Mouse (Mus musculus) embryonic facial prominence, embryonic 15.5 days (tissue): ENCODE measurements at regions not wholly inside any gene's neighbourhood (a gene's known extent, or its start where the extent isn't known, plus 50 kb on each side); places are given as distances from the start of the nearest gene placed in this dataset.

Experiments
- ATAC-seq: fragments of 200-750 bp; cut with Nextera tagmentation; 2 replicates; pipeline ENCODE4 v1.8.0; 2017; ENCODE audit warnings: low read depth, moderate TSS enrichment; ENCODE audit not compliant: insufficient number of reproducible peaks, low FRiP score, low TSS enrichment
- H3K27ac ChIP-seq: fragments of 300-500 bp; sonication (generic); replicated peaks from 2 replicates; pipeline ENCODE4 v1.5.1; 2015; ENCODE audit warnings: mild to moderate bottlenecking, inconsistent platforms
- H3K27me3 ChIP-seq: fragments of 300-500 bp; sonication (generic); 2 replicates; pipeline ENCODE4 v1.6.1; 2015; ENCODE audit warnings: inconsistent platforms
- H3K36me3 ChIP-seq: fragments of 300-500 bp; sonication (generic); 2 replicates; pipeline ENCODE4 v1.6.1; 2015; ENCODE audit warnings: mild to moderate bottlenecking, inconsistent platforms
- H3K4me1 ChIP-seq: fragments of 300-500 bp; sonication (generic); 2 replicates; pipeline ENCODE4 v1.6.1; 2015; ENCODE audit warnings: inconsistent platforms
- H3K4me2 ChIP-seq: fragments of 300-500 bp; sonication (generic); replicated peaks from 2 replicates; pipeline ENCODE4 v1.6.1; 2015; ENCODE audit warnings: mild to moderate bottlenecking, inconsistent platforms
- H3K4me3 ChIP-seq: fragments of 300-500 bp; sonication (generic); replicated peaks from 2 replicates; pipeline ENCODE4 v1.5.1; 2015; ENCODE audit warnings: mild to moderate bottlenecking, inconsistent platforms
- H3K9ac ChIP-seq: fragments of 300-500 bp; sonication (generic); 2 replicates; pipeline ENCODE4 v1.6.1; 2015; ENCODE audit warnings: inconsistent platforms
- H3K9me3 ChIP-seq: fragments of 300-500 bp; sonication (generic); replicated peaks from 2 replicates; pipeline ENCODE4 v1.6.1; 2016; ENCODE audit warnings: inconsistent platforms
- WGBS: fragments of 180-500 bp; shearing (Covaris S2); methylation state at CpG from one replicate; pipeline ENCODE4 v1.1.7; 2015; 5-methylcytosine and 5-hydroxymethylcytosine counted together

GRCm38 (mm10) chr3:21403551-21403950 is 672.9 kb upstream of the Tbl1xr1 start:
- H3K9ac ChIP-seq: no peak overlapping the region
- no peaks in the 10 kb centered on the region for H3K36me3 ChIP-seq
- no peak overlapping the region for H3K27ac ChIP-seq
- no peak overlapping the region for H3K4me2 ChIP-seq
- no peaks in the 10 kb centered on the region for H3K27me3 ChIP-seq
- ATAC-seq: no peak
- no peaks in the 10 kb centered on the region for H3K4me1 ChIP-seq
- no peak overlapping the region for H3K4me3 ChIP-seq
- no peaks in the 10 kb centered on the region for H3K9me3 ChIP-seq
- WGBS: 68% methylated on average over 2 of the region's 2 CpGs

DNA sequence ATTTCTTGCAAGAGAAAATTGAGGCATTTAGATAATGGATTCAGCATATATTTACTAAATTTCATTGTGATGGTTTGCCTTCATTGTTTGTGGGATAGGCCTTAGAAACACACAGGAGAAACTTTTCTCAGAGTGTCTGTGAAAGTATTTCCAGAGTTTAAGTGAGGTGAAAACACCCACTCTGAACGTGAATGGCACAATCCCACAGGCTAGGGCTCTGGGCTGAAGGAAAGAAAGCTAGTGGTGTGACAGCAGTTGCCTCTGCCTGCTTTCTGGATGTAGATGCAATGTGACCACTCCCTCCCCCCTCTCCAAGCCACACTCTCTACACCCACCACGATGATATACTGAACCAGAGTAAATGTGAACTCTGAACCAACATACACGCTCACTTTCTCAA is 672.4 kb upstream of the Tbl1xr1 start:
- no peaks in the 10 kb centered on the region for H3K36me3 ChIP-seq
- no peak overlapping the region for H3K4me3 ChIP-seq
- no peaks in the 10 kb centered on the region for H3K4me1 ChIP-seq
- no peak overlapping the region for H3K9ac ChIP-seq
- H3K9me3 ChIP-seq: no peaks in the 10 kb centered on the region
- no peak overlapping the region for H3K27ac ChIP-seq
- ATAC-seq: no peak
- no peaks in the 10 kb centered on the region for H3K27me3 ChIP-seq
- no peak overlapping the region for H3K4me2 ChIP-seq
- WGBS: 53% methylated on average over 3 of the region's 3 CpGs

- H3K4me1 ChIP-seq: no peaks in the 10 kb centered on the region
- H3K9me3 ChIP-seq: no peaks in the 10 kb centered on the region
- no peaks in the 10 kb centered on the region for H3K27me3 ChIP-seq
- no peak overlapping the region for H3K4me2 ChIP-seq
- no peak for ATAC-seq
- WGBS: 88% methylated on average over 5 of the region's 5 CpGs
- H3K27ac ChIP-seq: no peak overlapping the region
- no peak overlapping the region for H3K9ac ChIP-seq
- no peaks in the 10 kb centered on the region for H3K36me3 ChIP-seq
- no peak overlapping the region for H3K4me3 ChIP-seq
Observed at GRCm38 (mm10) chr3:21407077-21407476, 669.4 kb upstream of the Tbl1xr1 start.

DNA sequence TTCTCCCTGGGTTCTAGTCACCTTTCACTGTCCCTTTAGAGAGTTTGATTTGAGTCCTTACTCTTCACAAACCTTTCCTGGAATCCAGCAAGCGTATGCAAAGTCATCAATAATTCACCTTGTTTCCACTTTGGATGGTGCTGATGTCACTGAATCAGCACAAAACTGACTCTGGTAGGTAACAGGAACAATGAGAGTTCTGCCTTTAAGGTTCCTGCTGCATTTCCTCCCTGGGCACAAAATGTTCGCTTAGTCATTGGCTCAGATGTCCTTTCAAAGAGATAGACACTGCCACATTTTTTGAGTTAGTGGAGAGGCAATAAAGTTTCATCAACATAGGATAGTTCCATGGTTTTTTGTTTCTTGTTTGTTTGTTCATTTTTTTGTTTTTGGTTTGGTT is 664.4 kb upstream of the Tbl1xr1 start:
- WGBS: 83% methylated on average over 2 of the region's 2 CpGs
- H3K4me2 ChIP-seq: no peak overlapping the region
- no peaks in the 10 kb centered on the region for H3K36me3 ChIP-seq

DNA sequence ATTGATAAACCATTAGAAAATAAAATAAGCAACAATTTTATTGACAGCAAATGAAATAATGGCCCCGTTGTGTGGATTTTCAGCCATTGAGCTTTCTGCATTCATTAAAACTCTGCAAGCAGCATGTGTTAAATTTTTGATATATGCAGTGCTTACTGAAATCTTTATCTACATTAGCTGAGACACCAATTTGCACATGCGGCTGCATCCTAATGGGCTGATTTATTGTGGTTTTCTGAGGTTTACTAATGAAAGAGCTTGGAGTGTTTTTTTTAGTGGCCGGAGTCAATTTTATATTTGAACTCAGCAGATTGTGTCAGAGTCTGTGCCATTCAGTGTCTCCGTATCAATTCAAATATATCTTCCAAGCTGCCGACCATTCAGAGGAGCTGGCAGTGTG is 653.3 kb upstream of the Tbl1xr1 start:
- H3K9ac ChIP-seq: no peak overlapping the region
- ATAC-seq: no peak

More for the DNA sequence above, 664.4 kb upstream of the Tbl1xr1 start:
- Histone ChIP-seq H3K9ac (no peak overlapping the region), H3K9me3 (no peaks in the 10 kb centered on the region), H3K4me3 (no peak overlapping the region), H3K27ac (no peak overlapping the region), H3K4me1 (no peaks in the 10 kb centered on the region), H3K27me3 (no peaks in the 10 kb centered on the region)
- no peak for ATAC-seq

DNA sequence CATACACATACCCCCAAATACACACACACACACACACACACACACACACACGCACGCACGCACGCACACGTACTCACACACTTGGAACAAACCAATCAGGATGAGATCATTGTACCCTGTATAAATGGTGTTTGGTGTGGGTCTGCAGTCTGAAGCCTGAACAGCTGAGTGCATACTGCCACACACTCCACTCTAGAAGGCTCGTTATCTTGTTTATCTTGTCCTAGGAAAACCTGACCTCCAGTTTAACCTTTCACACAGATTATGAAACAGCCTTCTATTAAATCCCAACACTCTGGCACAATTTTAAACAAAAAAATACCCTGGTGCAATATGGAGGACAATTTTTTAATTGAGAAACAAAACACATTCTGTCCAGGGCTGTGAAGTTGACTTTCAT is 649.9 kb upstream of the Tbl1xr1 start:
- H3K4me3 ChIP-seq: no peak overlapping the region
- ATAC-seq: no peak
- H3K9ac ChIP-seq: no peak overlapping the region
- H3K36me3 ChIP-seq: no peaks in the 10 kb centered on the region
- H3K27me3 ChIP-seq: no peaks in the 10 kb centered on the region
- H3K4me2 ChIP-seq: no peak overlapping the region
- H3K9me3 ChIP-seq: no peaks in the 10 kb centered on the region
- WGBS: 79% methylated on average over 6 of the region's 6 CpGs
- no peak overlapping the region for H3K27ac ChIP-seq
- H3K4me1 ChIP-seq: peaks cover 8% of the 10 kb centered on the region

More for the DNA sequence above, 653.3 kb upstream of the Tbl1xr1 start:
- H3K4me2 ChIP-seq: no peak overlapping the region
- H3K4me3 ChIP-seq: no peak overlapping the region
- no peaks in the 10 kb centered on the region for H3K9me3 ChIP-seq
- no peaks in the 10 kb centered on the region for H3K27me3 ChIP-seq
- H3K36me3 ChIP-seq: no peaks in the 10 kb centered on the region
- WGBS: 90% methylated on average over 5 of the region's 5 CpGs
- H3K27ac ChIP-seq: no peak overlapping the region
- peaks cover 7% of the 10 kb centered on the region for H3K4me1 ChIP-seq

DNA sequence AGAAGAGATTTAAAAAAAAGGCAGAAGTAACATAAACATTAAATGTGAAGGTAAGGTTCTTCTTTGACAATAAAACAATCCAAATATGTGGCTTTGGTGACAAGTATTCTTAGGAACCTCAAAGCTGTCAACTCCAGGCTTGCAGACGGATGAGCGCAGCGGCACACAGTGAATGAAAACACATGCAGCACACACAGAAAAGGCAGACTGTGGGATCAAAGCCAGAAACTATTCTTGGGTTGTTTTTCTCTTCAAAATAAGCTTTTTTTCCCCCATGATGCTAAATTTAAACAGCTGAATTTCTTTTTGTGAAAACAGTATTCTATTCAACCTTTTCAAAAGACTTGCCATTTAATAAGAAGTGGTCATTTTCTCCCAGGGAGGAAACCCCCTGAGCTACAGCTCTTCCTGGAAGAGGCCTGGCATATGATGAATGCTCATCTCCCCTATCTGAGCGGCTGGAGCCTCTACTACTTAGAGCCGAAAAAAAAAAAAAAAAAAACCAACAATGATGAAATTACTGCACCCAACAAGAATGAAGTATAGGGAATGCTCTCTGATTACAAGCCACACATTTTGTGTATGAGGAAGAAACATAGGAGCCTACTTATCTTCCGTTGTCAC is 648.9 kb upstream of the Tbl1xr1 start:
- Histone ChIP-seq H3K9me3 (no peaks in the 10 kb centered on the region), H3K4me1 (peaks cover 8% of the 10 kb centered on the region), H3K27ac (peak overlapping the region; percentile 0; the same call in 1 of the 2 replicates), H3K27me3 (no peaks in the 10 kb centered on the region), H3K4me3 (no peak overlapping the region), H3K4me2 (no peak overlapping the region), H3K9ac (no peak overlapping the region), H3K36me3 (no peaks in the 10 kb centered on the region)
- 25% methylated on average over 6 of the region's 6 CpGs for WGBS
- ATAC-seq: no peak

- Histone ChIP-seq H3K36me3 (no peaks in the 10 kb centered on the region), H3K27me3 (no peaks in the 10 kb centered on the region), H3K27ac (peak overlapping the region; percentile 0; the same call in 1 of the 2 replicates), H3K9me3 (no peaks in the 10 kb centered on the region), H3K4me3 (no peak overlapping the region), H3K4me1 (peaks cover 8% of the 10 kb centered on the region), H3K4me2 (no peak overlapping the region), H3K9ac (no peak overlapping the region)
- 33% methylated on average over 2 of the region's 2 CpGs for WGBS
- no peak for ATAC-seq
Observed at GRCm38 (mm10) chr3:21428120-21428519, 648.3 kb upstream of the Tbl1xr1 start.

DNA sequence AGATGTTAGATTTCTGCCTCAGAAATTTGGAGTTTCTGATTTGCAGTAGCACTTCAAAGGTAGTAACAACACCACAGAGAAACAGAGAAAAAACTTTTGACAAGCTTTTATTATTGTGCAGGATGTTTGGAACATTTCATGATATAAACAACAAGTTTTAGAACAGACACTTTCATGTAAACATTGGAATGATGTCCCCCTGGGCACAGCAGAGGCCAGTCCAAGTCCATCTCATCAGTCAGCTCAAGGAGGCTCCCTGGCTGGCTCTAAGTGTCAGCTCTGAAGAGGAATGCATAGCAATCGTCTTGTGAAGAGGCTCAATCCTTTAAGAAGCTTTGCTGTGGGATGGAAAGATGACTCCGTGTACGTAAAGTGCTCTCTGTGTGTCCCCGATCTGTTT is 612.2 kb upstream of the Tbl1xr1 start:
- no peak overlapping the region for H3K27ac ChIP-seq
- H3K9ac ChIP-seq: no peak overlapping the region
- no peaks in the 10 kb centered on the region for H3K36me3 ChIP-seq
- no peak for ATAC-seq
- no peaks in the 10 kb centered on the region for H3K4me1 ChIP-seq
- no peaks in the 10 kb centered on the region for H3K9me3 ChIP-seq
- 49% methylated on average over 4 of the region's 4 CpGs for WGBS
- H3K4me2 ChIP-seq: no peak overlapping the region
- no peak overlapping the region for H3K4me3 ChIP-seq
- H3K27me3 ChIP-seq: no peaks in the 10 kb centered on the region

DNA sequence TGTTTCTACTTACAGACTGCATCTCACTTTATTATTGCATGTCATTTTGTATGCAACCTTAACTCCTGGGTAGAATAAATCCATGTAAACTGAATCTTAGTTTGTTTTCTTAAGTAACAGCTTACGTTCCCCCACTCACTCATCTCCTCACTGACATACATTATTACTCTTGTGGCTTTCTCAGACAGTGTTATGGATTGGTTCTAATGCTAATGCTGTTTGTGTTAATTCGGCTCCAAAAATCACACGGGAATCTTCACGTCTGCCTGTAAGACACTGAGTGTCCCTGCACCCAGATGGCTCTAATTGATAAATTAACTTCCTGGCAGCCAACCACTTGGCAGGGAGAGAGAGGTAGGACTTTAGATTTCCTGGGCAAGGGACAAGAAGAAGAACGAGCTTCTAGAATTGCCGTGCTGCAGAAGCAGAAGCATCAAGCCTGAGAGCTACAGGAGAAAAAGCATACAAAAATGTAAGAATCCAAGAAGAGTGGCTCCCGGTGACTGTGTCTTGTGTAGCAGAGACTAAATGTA is 610.3 kb upstream of the Tbl1xr1 start:
- no peak for ATAC-seq
- Histone ChIP-seq H3K4me3 (no peak overlapping the region), H3K4me2 (no peak overlapping the region), H3K9me3 (no peaks in the 10 kb centered on the region), H3K9ac (no peak overlapping the region), H3K27ac (no peak overlapping the region), H3K27me3 (no peaks in the 10 kb centered on the region), H3K4me1 (no peaks in the 10 kb centered on the region), H3K36me3 (no peaks in the 10 kb centered on the region)
- WGBS: 27% methylated on average over 7 of the region's 7 CpGs

DNA sequence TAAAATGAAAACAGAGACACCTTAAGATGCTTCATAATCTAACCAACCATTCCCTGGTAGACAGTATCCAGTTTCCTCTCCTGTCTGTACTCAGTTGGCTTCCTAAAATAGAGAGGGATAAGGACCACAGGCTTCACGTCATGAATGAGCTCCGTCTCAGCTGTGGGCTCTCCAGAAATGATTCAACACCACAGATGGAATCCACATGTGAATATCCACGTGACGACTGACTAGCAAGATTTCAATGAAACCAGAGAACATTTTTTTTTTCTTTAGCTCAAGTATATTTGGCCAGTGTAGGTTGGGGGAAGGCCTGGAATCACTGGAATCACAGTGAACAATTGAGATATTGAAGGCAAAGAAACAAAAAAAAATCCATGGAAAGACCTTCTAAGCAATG is 599.1 kb upstream of the Tbl1xr1 start:
- peak; percentile 76 for ATAC-seq
- H3K36me3 ChIP-seq: no peaks in the 10 kb centered on the region
- WGBS: 27% methylated on average over 4 of the region's 4 CpGs
- no peak overlapping the region for H3K27ac ChIP-seq
- no peaks in the 10 kb centered on the region for H3K9me3 ChIP-seq
- no peak overlapping the region for H3K9ac ChIP-seq
- H3K27me3 ChIP-seq: no peaks in the 10 kb centered on the region
- no peak overlapping the region for H3K4me2 ChIP-seq
- no peak overlapping the region for H3K4me3 ChIP-seq
- peaks cover 11% of the 10 kb centered on the region for H3K4me1 ChIP-seq
